Mouse (Mus musculus) mesoderm, embryonic 11.5 days (tissue): ENCODE results near the gene Paxip1.
A peak's percentile ranks its signal among the peaks of the same experiment; 100 is the strongest.

Source experiments
- DNase-seq: peaks from one replicate; pipeline ENCODE4 v3.0.0-alpha.2; 2012; ENCODE audit warnings: low read depth, low spot score

The Paxip1 gene

DNA sequence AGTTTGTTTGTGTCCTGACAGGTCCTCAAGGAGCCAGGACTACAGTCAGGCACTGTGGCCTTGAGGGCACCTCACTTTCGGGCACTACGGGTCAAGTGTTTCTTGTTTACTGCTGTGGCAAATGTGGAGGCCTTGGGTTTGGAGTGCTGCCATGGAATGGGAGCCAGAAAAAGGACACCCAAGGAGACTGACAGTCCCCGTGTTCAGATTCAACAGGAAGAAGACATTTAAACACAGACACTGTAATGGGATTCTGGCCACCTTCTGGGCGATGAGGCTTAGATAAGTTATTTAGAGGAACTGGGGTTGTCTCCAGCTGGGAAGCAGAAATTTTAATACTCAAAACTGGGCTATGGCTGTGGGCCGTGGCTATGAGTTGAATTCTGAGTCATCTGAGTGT is 60.8 kb downstream of the Paxip1 start:
- no peak for DNase-seq

DNA sequence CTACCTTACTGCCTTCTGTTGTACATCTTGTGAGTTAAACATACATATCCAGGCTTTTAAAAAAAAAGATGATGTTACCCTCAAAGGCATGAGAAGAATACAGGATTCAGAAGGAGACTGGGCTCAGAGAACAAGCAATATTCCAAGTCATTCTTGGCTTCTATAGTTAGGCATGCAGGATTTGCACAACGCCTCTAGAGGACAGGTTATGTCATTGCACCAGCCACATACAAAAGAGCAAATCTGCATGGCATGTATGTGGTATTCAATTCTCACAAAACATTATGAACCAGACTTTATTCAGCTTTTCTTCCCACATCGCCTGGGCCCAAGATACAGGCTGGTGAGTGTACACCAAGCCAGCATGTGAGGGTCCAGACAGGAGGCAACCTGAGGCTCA is 67.0 kb downstream of the Paxip1 start:
- DNase-seq, result no peak

DNA sequence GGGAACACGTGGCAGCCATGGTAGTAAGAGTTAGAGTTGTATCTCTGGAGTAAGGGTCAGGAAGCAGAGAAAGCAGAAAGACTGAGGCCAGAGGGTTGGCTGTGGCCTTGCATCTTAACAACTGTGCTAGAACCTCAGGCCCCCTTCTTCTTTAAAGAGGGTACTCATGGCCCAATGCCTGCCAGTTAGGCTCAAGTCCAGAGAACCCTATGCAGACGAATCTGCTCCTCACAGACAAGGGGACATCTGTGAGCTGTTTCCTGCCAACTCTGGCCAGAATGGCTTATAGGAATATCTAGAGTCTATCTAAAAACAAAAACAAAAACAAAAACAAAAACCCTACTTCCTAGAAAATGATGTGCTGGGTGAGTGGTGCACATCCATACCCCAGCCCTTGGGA is 72.2 kb downstream of the Paxip1 start:
- no peak for DNase-seq

DNA sequence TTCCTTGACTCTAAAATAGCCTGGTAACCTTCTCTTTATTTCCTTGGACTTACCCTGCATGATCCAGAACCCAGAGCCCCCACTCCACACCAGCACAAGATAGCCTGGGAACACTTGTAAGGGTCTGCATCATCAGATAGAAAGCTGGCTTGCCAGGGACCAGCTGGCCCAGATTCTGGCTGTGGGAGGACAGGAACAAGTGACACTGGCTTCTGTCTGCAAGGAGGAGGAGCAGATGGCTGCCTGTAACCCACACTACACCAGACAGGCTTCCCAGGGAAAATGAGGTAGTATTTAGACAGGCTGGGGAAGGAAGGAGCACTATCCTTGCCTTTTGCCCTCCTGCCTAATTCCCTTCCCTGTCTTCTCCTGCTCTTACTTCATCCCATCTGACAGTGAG is 74.2 kb downstream of the Paxip1 start:
- no peak for DNase-seq

DNA sequence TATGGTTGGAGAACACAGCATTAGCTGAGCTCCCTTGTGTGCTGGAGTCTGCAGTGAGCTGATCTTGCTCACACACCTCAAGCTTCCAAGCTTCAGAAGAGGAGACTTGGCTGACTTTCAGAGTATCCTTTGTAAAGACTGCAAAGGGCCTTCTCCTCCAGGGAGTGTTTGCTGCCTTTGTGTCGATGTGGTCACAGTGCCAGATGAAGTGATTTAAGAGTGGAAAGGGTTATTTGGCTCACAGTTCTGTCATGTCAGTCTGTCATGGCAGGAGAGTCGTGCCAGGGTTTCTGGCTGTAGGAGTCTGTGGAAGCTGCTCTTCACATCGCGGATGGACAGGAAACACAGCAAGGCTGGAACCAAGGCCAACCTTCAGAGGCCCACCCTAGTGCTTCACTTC is 75.5 kb downstream of the Paxip1 start:
- no peak for DNase-seq

DNA sequence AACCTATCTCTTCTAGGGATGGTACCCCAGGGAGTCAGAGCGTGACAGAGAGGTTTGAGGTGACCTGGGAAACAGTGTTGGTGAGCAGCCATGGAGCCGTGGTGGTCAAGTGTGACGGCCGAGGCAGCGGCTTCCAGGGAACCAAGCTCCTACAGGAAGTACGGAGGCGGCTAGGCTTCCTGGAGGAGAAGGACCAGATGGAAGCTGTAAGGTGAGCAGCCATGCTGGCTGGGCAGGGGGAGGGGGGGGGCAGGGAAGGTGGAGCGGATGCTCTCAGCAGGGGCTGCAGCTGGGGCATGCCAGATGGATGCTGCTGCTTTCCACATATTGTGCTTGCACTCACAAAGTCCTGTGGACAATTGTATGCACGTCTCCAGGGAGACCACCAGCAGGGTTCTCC is 77.1 kb downstream of the Paxip1 start:
- peak; percentile 23 for DNase-seq

DNA sequence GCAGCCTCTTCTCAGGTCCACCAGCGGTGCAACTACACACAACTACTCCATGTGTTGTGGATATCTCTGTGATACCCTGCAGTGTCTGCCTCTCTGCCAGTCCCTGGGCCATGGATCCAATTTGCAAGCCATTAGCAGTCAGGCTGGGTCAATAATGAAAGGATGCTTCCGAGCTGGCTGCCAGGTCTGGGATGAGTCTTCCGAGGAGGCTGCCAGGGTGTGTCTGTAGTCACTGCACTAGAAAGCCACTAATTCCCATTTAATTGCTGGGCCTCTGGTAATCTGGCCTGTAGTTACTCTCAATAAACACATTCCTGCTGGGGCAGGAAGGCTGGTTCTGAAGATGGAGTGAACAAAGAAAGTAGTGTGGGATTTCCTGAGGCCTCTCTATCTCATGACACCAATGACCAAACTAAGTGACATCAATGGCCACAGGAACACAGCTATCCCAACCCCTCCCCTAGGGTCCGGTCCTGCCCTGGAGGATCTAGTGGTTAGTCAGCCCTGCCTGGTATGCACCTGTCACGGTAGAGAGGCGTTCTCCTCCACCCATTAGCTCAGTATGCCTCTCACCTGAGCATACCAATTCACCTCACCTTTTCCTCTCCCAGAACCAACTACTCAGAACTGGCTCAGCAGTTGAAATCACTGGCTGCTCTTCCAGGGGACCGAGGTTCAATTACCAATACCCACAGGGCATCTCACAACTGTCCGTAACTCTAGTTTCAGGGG is 79.9 kb downstream of the Paxip1 start:
- DNase-seq, result no peak

DNA sequence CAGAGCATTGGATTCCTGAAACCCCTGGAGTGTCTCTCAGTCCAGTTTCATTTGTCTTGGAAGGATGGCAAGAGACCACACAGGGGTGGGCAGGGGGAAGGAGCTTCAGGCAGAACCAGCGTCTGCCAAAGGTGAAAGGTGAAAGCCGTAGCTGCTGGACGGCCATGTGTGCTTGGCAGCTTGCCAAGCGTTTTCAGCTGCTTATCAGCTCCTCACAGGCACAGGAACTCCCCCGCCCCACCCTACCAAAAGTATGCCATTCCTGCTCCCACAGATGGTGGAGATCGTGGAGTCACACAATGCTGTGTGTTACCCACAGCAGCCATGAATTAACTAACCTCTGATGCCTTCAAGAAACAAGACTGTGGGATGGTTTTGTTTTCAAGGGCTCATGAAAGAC is 83.3 kb downstream of the Paxip1 start:
- DNase-seq, result peak; percentile 66

DNA sequence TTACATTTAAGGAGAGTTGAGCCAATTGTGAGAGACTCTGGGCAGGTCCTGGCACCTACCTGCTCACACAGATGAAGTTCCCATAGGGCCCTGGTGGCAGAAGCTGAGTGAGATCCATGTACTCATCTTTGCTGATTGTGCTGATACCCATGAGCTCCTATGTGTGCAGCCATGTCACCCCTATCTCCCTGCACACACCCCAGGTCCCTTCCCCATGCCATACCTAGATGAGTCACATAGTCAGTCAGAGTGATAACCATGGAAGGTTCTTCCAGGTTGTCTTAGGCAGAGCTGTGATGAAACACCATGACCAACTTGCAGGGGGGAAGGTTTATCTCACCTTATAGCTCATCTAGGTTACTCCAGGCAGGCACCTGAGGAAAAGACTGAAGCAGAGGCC is 84.2 kb downstream of the Paxip1 start:
- DNase-seq, result no peak

DNA sequence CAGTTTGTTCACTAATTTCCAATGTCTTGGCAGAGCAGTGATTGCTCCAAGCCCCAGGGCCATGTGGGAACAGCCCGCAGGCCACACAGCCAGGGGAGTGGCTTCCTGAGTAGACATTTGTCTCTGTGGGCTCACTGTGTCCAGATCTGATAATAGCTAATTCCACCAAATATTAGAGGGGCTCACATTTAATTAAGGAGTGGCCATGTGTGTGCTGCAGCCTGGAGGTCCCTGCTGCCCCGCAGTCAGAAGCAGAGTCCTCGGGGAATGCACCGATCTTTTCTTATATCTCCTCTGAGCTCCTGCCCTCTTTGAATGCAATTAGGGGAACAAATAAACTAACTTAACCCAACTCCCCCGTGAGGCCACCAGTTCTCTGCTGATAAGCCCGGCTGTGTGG is 84.9 kb downstream of the Paxip1 start:
- no peak for DNase-seq

DNA sequence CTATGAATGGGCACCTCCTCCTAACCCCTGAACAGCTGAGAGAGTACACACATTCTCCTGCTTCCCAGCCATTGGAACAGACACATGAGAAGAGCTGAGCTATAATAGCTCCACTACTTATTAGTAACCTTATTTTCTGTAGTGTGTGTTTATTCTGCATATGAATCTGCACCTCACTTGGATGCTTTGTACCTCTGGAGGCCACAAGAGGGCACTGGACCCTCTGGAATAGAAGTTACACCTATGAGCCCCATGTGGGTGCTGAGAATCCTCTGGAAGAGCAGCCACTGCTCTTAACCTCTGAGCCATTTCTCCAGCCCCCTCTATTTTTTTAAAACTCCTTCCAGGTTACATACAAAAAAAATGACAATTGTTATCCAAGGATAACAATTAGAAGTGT is 86.5 kb downstream of the Paxip1 start:
- DNase-seq, result no peak

DNA sequence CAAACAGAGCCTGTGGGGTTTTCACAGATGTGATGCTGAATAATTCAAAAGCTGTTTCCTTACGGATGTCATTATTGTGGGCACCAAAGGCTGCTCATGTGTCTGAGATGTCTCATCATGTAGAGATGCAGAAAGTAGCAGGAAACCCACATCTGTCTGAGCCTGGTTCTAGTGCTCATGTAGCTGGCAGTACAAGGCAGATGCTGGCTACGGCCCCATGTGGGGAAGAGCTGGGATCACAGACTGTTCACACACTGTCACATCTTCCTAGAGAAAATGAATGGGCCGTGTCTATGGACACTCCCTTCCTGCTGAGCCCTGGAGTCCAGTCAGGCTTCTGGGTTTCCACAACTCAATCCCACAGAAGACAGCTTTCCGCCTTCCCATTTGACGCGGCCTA is 89.0 kb downstream of the Paxip1 start:
- DNase-seq, result no peak
